Mouse (Mus musculus): ENCODE measurements around the gene Gm10964. TPM values are rescaled to one million over a fixed set of nuclear protein-coding genes. Genes with fewer than 3 reads are reported as not detected.

Gm10964 gene
- polyA plus RNA-seq, 2 experiments, result not detected

DNA sequence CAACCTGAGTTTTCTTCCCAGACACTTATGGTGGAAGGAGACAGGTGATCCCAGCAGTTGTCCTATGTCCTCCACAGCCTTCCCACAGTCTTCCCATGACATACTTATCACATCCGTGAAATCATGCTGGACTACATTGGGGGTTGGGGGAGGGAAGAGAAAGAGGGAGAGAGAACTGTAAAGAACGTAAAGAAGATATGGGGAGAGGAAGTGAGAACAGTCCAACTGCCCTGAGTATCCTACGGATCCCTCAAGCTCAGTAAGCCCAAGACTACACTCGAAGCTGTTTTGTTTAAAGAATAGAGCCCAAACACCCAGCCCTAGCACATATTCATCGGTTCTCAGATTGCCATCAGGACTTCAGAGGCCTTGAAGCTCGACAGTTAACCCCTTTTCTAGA is 39.5 kb downstream of the Gm10964 start:
- no peak for DNase-seq (ENCODE audit: low spot score)
- WGBS, result 90% methylated on average over 6 of the region's 6 CpGs

DNA sequence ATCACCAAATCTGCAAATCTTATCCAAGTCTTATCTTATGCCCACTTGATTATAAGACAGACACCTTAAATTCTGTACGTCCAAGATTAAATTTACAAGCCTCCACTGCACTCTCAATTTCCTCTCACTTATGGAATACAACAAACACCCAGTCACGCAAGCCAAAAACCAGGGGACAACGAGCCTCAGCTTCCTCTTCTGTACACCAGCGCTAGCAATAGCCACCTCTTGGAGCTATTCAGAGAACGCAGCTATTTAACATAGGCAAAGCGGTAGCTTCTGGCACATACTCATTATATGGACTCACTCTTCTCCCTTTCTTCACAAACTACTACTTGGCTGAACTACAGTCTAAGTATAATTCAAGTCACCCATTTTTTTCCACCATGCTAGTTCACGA is 40.0 kb downstream of the Gm10964 start:
- H3K27me3 ChIP-seq (ENCODE audit: control insufficient read depth, insufficient read depth, low read length), result no peaks in the 10 kb centered on the region
- H3K9me3 ChIP-seq (ENCODE audit: control insufficient read depth, low read length), result no peaks in the 10 kb centered on the region
- H3K27ac ChIP-seq (replicated peaks; ENCODE audit: low read depth, low read length), result no peak overlapping the region
- H3K9ac ChIP-seq (ENCODE audit: low read depth, low read length, severe bottlenecking), result no peak overlapping the region
- H3K4me3 ChIP-seq (replicated peaks; ENCODE audit: low read length), result no peak overlapping the region
- 83% methylated on average over 7 of the region's 7 CpGs for WGBS
- no peaks in the 10 kb centered on the region for H3K4me1 ChIP-seq (ENCODE audit: control insufficient read depth, insufficient read depth, low read length)
- TF ChIP-seq POLR2A (IDR thresholded peaks at IDR 0.05; ENCODE audit: borderline replicate concordance, extremely low read depth, insufficient read depth, insufficient read length), result no peak
- H3K36me3 ChIP-seq (ENCODE audit: control insufficient read depth, insufficient read depth, low read length), result peaks cover 12% of the 10 kb centered on the region
- ATAC-seq (ENCODE audit: low FRiP score, low read depth), result no peak
- no peak for DNase-seq (ENCODE audit: low spot score)
- no peak overlapping the region for H3K4me2 ChIP-seq (replicated peaks; ENCODE audit: low read depth, low read length, severe bottlenecking)

More for the DNA sequence above, 39.5 kb downstream of the Gm10964 start:
- no peak for ATAC-seq (ENCODE audit: low FRiP score, low read depth)
- no peak overlapping the region for H3K9ac ChIP-seq (ENCODE audit: low read depth, low read length, severe bottlenecking)
- TF ChIP-seq POLR2A (IDR thresholded peaks at IDR 0.05; ENCODE audit: borderline replicate concordance, extremely low read depth, insufficient read depth, insufficient read length), result no peak
- no peak overlapping the region for H3K27ac ChIP-seq (replicated peaks; ENCODE audit: low read depth, low read length)
- peaks cover 12% of the 10 kb centered on the region for H3K36me3 ChIP-seq (ENCODE audit: control insufficient read depth, insufficient read depth, low read length)
- no peak overlapping the region for H3K4me2 ChIP-seq (replicated peaks; ENCODE audit: low read depth, low read length, severe bottlenecking)
- H3K4me1 ChIP-seq (ENCODE audit: control insufficient read depth, insufficient read depth, low read length), result no peaks in the 10 kb centered on the region
- H3K4me3 ChIP-seq (replicated peaks; ENCODE audit: low read length), result no peak overlapping the region
- no peaks in the 10 kb centered on the region for H3K9me3 ChIP-seq (ENCODE audit: control insufficient read depth, low read length)
- H3K27me3 ChIP-seq (ENCODE audit: control insufficient read depth, insufficient read depth, low read length), result no peaks in the 10 kb centered on the region

DNA sequence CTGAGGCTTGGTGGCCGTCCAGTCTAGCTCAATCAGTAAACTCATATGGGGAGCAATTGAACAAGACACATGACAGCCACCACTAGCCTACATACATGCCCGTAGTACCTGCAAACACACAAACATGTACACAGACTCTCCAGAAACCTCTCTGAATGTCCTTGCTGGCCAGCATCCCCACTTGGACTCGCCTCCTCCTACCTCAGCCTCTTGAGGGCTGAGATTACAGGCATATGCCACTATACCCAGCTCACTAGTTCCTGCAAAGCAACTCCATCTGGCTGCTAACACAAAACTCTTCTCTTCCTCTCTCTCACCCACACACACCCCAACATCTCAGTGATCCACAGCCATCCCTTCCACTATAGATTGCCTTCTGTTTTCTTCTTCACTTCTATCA is 41.1 kb downstream of the Gm10964 start:
- Histone ChIP-seq H3K27me3 (ENCODE audit: control insufficient read depth, insufficient read depth, low read length) (no peaks in the 10 kb centered on the region), H3K27ac (replicated peaks; ENCODE audit: low read depth, low read length) (no peak overlapping the region), H3K4me2 (replicated peaks; ENCODE audit: low read depth, low read length, severe bottlenecking) (no peak overlapping the region), H3K4me3 (replicated peaks; ENCODE audit: low read length) (no peak overlapping the region), H3K9me3 (ENCODE audit: control insufficient read depth, low read length) (no peaks in the 10 kb centered on the region), H3K9ac (ENCODE audit: low read depth, low read length, severe bottlenecking) (no peak overlapping the region), H3K4me1 (ENCODE audit: control insufficient read depth, insufficient read depth, low read length) (peaks cover 4% of the 10 kb centered on the region; the same call in 1 of the 2 replicates), H3K36me3 (ENCODE audit: control insufficient read depth, insufficient read depth, low read length) (peaks cover 12% of the 10 kb centered on the region)
- no peak for TF ChIP-seq POLR2A (IDR thresholded peaks at IDR 0.05; ENCODE audit: borderline replicate concordance, extremely low read depth, insufficient read depth, insufficient read length)
- 94% methylated on average over 3 of the region's 3 CpGs for WGBS
- ATAC-seq (ENCODE audit: low FRiP score, low read depth) (no peak), DNase-seq (ENCODE audit: low spot score) (no peak)

DNA sequence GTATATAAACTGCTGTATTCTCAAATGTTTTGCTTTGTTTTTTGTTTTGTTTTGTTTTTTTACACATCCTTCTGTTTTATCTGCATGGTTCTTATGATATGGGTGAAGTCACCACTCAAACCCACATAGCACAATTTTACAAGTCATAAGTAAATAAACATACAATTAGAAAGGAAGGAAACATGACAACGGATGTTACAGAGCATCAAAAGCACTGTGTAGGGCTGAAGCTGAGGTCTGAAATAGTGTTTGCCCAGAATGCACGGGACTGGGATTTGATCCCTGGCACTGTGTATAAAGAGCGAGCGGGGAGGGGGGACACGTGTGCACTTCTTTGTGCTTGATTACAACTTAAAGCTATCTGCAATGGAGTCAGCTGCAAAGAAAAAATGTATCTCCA is 41.6 kb downstream of the Gm10964 start:
- no peak for ATAC-seq (ENCODE audit: low FRiP score, low read depth)
- Histone ChIP-seq H3K36me3 (ENCODE audit: control insufficient read depth, insufficient read depth, low read length) (peaks cover 12% of the 10 kb centered on the region), H3K4me3 (replicated peaks; ENCODE audit: low read length) (no peak overlapping the region), H3K9me3 (ENCODE audit: control insufficient read depth, low read length) (no peaks in the 10 kb centered on the region), H3K4me2 (replicated peaks; ENCODE audit: low read depth, low read length, severe bottlenecking) (no peak overlapping the region), H3K4me1 (ENCODE audit: control insufficient read depth, insufficient read depth, low read length) (peaks cover 4% of the 10 kb centered on the region; the same call in 1 of the 2 replicates), H3K9ac (ENCODE audit: low read depth, low read length, severe bottlenecking) (no peak overlapping the region), H3K27me3 (ENCODE audit: control insufficient read depth, insufficient read depth, low read length) (no peaks in the 10 kb centered on the region), H3K27ac (replicated peaks; ENCODE audit: low read depth, low read length) (no peak overlapping the region)
- no peak for DNase-seq (ENCODE audit: low spot score)
- WGBS, result 83% methylated on average over 5 of the region's 5 CpGs
- no peak for TF ChIP-seq POLR2A (IDR thresholded peaks at IDR 0.05; ENCODE audit: borderline replicate concordance, extremely low read depth, insufficient read depth, insufficient read length)

DNA sequence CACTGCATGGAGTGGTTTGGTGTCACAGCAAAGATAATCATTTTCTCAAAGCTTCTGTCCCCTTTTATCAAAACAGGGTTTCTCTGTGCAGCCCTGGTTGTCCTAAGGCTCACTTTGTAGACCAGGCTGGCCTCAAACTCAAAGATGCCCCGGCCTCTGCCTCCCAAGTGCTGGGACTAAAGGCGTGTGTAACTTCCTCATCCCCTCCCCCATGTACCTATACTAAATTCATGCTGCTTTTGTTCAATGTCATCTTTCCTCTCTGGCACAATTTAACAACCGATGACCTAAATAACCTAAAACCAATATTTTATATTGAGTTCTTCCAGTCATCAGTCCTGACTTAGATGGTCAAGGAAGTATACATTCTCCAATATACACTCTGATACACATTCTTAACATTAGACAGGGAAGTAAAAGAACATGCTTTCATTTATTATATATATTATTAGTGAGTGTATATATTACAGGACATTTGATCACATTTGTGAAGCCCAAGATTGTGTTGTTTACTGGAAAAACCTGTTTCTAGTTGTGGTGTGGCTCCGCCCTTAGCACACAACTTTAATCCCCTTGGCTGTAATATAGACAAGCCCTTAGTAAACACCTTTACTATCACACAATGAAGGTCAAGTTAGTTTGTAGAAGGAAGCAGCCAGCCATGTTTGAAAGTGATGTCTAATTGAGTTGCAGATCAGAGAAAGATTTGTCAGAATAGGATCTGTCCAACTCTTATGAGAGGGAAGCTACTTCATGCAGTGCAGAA is 43.9 kb downstream of the Gm10964 start:
- no peak for TF ChIP-seq POLR2A (IDR thresholded peaks at IDR 0.05; ENCODE audit: borderline replicate concordance, extremely low read depth, insufficient read depth, insufficient read length)

More for the DNA sequence above, 43.9 kb downstream of the Gm10964 start:
- DNase-seq (ENCODE audit: low spot score) (no peak), ATAC-seq (ENCODE audit: low FRiP score, low read depth) (no peak)
- Histone ChIP-seq H3K27me3 (ENCODE audit: control insufficient read depth, insufficient read depth, low read length) (no peaks in the 10 kb centered on the region), H3K9ac (ENCODE audit: low read depth, low read length, severe bottlenecking) (no peak overlapping the region), H3K9me3 (ENCODE audit: control insufficient read depth, low read length) (no peaks in the 10 kb centered on the region), H3K36me3 (ENCODE audit: control insufficient read depth, insufficient read depth, low read length) (no peaks in the 10 kb centered on the region), H3K4me1 (ENCODE audit: control insufficient read depth, insufficient read depth, low read length) (peaks cover 4% of the 10 kb centered on the region; the same call in 1 of the 2 replicates), H3K4me3 (replicated peaks; ENCODE audit: low read length) (no peak overlapping the region), H3K27ac (replicated peaks; ENCODE audit: low read depth, low read length) (no peak overlapping the region), H3K4me2 (replicated peaks; ENCODE audit: low read depth, low read length, severe bottlenecking) (no peak overlapping the region)
- WGBS, result 86% methylated on average over 4 of the region's 4 CpGs

All from limb, embryonic 14.5 days (tissue).